Mouse (Mus musculus): ENCODE measurements around the gene 4930579G24Rik. TPM values are rescaled to one million over a fixed set of nuclear protein-coding genes. Genes with fewer than 3 reads are reported as not detected.

Gene 4930579G24Rik
- 20.7 and 21.4 TPM in 2 replicates for polyA plus RNA-seq (2016; fragmentation: Nextera tagmentation; extraction: Ambion mirVana)

GRCm38 (mm10) chr3:79628561-79629415 is at the start of gene 4930579G24Rik:
Gene 4930579G24Rik (plus strand): TSS chr3:79629079.
- Histone ChIP-seq H3K4me2 (replicated peaks) (peak within 1 kb of the TSS; percentile 72), H3K9me3 (replicated peaks) (0 out of 2 replicates have a peak, but pooled peaks cover 2% of the 10 kb centered on the region), H3K27me3 (no peaks in the 10 kb centered on the region), H3K4me1 (peaks cover 8% of the 10 kb centered on the region), H3K9ac (peak within 1 kb of the TSS; percentile 78), H3K27ac (peak within 1 kb of the TSS; percentile 78), H3K36me3 (peaks cover 24% of the 10 kb centered on the region), H3K4me3 (peak within 1 kb of the TSS; percentile 76)
- peak; percentile 99 for ATAC-seq (ENCODE audit: low FRiP score)
- under 1% methylated on average over 60 of the region's 60 CpGs for WGBS

- Histone ChIP-seq H3K36me3 (no peaks in the 10 kb centered on the region), H3K9me3 (replicated peaks) (no peaks in the 10 kb centered on the region), H3K4me2 (replicated peaks) (no peak overlapping the region), H3K27ac (no peak overlapping the region), H3K4me1 (peaks cover 9% of the 10 kb centered on the region), H3K4me3 (no peak overlapping the region), H3K9ac (no peak overlapping the region), H3K27me3 (no peaks in the 10 kb centered on the region)
- 89% methylated on average over 5 of the region's 5 CpGs for WGBS
- ATAC-seq (ENCODE audit: low FRiP score): no peak
Measured at GRCm38 (mm10) chr3:79579891-79580575, 48.8 kb upstream of the 4930579G24Rik start.

- Histone ChIP-seq H3K27ac (no peak overlapping the region), H3K4me1 (peaks cover 3% of the 10 kb centered on the region; the same call in 1 of the 2 replicates), H3K27me3 (no peaks in the 10 kb centered on the region), H3K9ac (no peak overlapping the region), H3K4me2 (replicated peaks) (no peak overlapping the region), H3K36me3 (no peaks in the 10 kb centered on the region), H3K4me3 (no peak overlapping the region), H3K9me3 (replicated peaks) (no peaks in the 10 kb centered on the region)
- 7% methylated on average over 6 of the region's 6 CpGs for WGBS
- peak; percentile 46 for ATAC-seq (ENCODE audit: low FRiP score)
Measured at GRCm38 (mm10) chr3:79586804-79587203, 42.1 kb upstream of the 4930579G24Rik start.

GRCm38 (mm10) chr3:79589671-79590070 is 39.2 kb upstream of the 4930579G24Rik start:
- Histone ChIP-seq H3K27me3 (no peaks in the 10 kb centered on the region), H3K4me2 (replicated peaks) (no peak overlapping the region), H3K36me3 (peaks cover 7% of the 10 kb centered on the region), H3K9me3 (replicated peaks) (no peaks in the 10 kb centered on the region), H3K27ac (no peak overlapping the region), H3K4me3 (no peak overlapping the region), H3K9ac (no peak overlapping the region), H3K4me1 (peaks cover 13% of the 10 kb centered on the region)
- no peak for ATAC-seq (ENCODE audit: low FRiP score)
- WGBS: 92% methylated on average over 2 of the region's 2 CpGs

- Histone ChIP-seq H3K36me3 (peaks cover 18% of the 10 kb centered on the region), H3K4me2 (replicated peaks) (peak within 1 kb of the TSS; percentile 85), H3K27me3 (no peaks in the 10 kb centered on the region), H3K4me3 (peak within 1 kb of the TSS; percentile 74), H3K4me1 (peaks cover 13% of the 10 kb centered on the region), H3K9me3 (replicated peaks) (no peaks in the 10 kb centered on the region), H3K27ac (peak within 1 kb of the TSS; percentile 79), H3K9ac (peak within 1 kb of the TSS; percentile 77)
- 3% methylated on average over 63 of the region's 63 CpGs for WGBS
- peak; percentile 89 for ATAC-seq (ENCODE audit: low FRiP score)
Measured at GRCm38 (mm10) chr3:79590863-79591792, 37.8 kb upstream of the 4930579G24Rik start, which contains the start of gene Ppid. Gene Ppid (plus strand): TSS chr3:79591342.

GRCm38 (mm10) chr3:79591793-79592471 is 36.9 kb upstream of the 4930579G24Rik start:
- H3K36me3 ChIP-seq: peaks cover 25% of the 10 kb centered on the region
- peak; percentile 35; the same call in 1 of the 2 replicates for ATAC-seq (ENCODE audit: low FRiP score)
- peak overlapping the region; percentile 74 for H3K4me3 ChIP-seq
- H3K27ac ChIP-seq: peak overlapping the region; percentile 79
- 5% methylated on average over 15 of the region's 15 CpGs for WGBS
- H3K4me1 ChIP-seq: peaks cover 11% of the 10 kb centered on the region
- peak overlapping the region; percentile 77 for H3K9ac ChIP-seq
- no peaks in the 10 kb centered on the region for H3K9me3 ChIP-seq (replicated peaks)
- H3K4me2 ChIP-seq (replicated peaks): peak overlapping the region; percentile 85
- H3K27me3 ChIP-seq: no peaks in the 10 kb centered on the region

- Histone ChIP-seq H3K27me3 (no peaks in the 10 kb centered on the region), H3K4me2 (replicated peaks) (no peak overlapping the region), H3K9ac (no peak overlapping the region), H3K4me1 (peaks cover 10% of the 10 kb centered on the region), H3K9me3 (replicated peaks) (no peaks in the 10 kb centered on the region), H3K36me3 (peaks cover 55% of the 10 kb centered on the region), H3K27ac (no peak overlapping the region), H3K4me3 (no peak overlapping the region)
- WGBS: 94% methylated on average over 7 of the region's 7 CpGs
- no peak for ATAC-seq (ENCODE audit: low FRiP score)
Measured at GRCm38 (mm10) chr3:79595468-79595867, 33.4 kb upstream of the 4930579G24Rik start.

GRCm38 (mm10) chr3:79609886-79610285 is 19.0 kb upstream of the 4930579G24Rik start:
- Histone ChIP-seq H3K9me3 (replicated peaks) (peaks cover 4% of the 10 kb centered on the region; the same call in 1 of the 2 replicates), H3K9ac (no peak overlapping the region), H3K27ac (no peak overlapping the region)

GRCm38 (mm10) chr3:79627484-79628181 is 1.2 kb upstream of the 4930579G24Rik start:
- Histone ChIP-seq H3K27ac (no peak overlapping the region), H3K4me2 (replicated peaks) (peak overlapping the region; percentile 72), H3K4me3 (peak overlapping the region; percentile 76), H3K9ac (peak overlapping the region; percentile 60), H3K27me3 (no peaks in the 10 kb centered on the region), H3K9me3 (replicated peaks) (no peaks in the 10 kb centered on the region), H3K4me1 (peaks cover 8% of the 10 kb centered on the region), H3K36me3 (peaks cover 15% of the 10 kb centered on the region)
- ATAC-seq (ENCODE audit: low FRiP score): no peak
- 41% methylated on average over 10 of the region's 10 CpGs for WGBS

More at GRCm38 (mm10) chr3:79609886-79610285, 19.0 kb upstream of the 4930579G24Rik start:
- ATAC-seq (ENCODE audit: low FRiP score): no peak
- Histone ChIP-seq H3K4me2 (replicated peaks) (no peak overlapping the region), H3K4me1 (no peaks in the 10 kb centered on the region), H3K4me3 (no peak overlapping the region), H3K36me3 (peaks cover 56% of the 10 kb centered on the region), H3K27me3 (no peaks in the 10 kb centered on the region)
- 93% methylated on average over 2 of the region's 2 CpGs for WGBS

GRCm38 (mm10) chr3:79628182-79628560 is 708 bp upstream of the 4930579G24Rik start:
- peak overlapping the region; percentile 72 for H3K4me2 ChIP-seq (replicated peaks)
- H3K27me3 ChIP-seq: no peaks in the 10 kb centered on the region
- peaks cover 8% of the 10 kb centered on the region for H3K4me1 ChIP-seq
- peaks cover 18% of the 10 kb centered on the region for H3K36me3 ChIP-seq
- peak overlapping the region; percentile 60 for H3K9ac ChIP-seq
- H3K4me3 ChIP-seq: peak overlapping the region; percentile 76
- peak overlapping the region; percentile 78 for H3K27ac ChIP-seq
- WGBS: 2% methylated on average over 9 of the region's 9 CpGs
- no peaks in the 10 kb centered on the region for H3K9me3 ChIP-seq (replicated peaks)
- ATAC-seq (ENCODE audit: low FRiP score): no peak

- peak within 1 kb of the TSS; percentile 72 for H3K4me2 ChIP-seq (replicated peaks)
- H3K36me3 ChIP-seq: peaks cover 26% of the 10 kb centered on the region
- peak within 1 kb of the TSS; percentile 78 for H3K27ac ChIP-seq
- H3K27me3 ChIP-seq: no peaks in the 10 kb centered on the region
- under 1% methylated on average over 11 of the region's 11 CpGs for WGBS
- H3K4me1 ChIP-seq: peaks cover 8% of the 10 kb centered on the region
- 0 out of 2 replicates have a peak, but pooled peaks cover 3% of the 10 kb centered on the region for H3K9me3 ChIP-seq (replicated peaks)
- peak; percentile 53 for ATAC-seq (ENCODE audit: low FRiP score)
- peak within 1 kb of the TSS; percentile 78 for H3K9ac ChIP-seq
- H3K4me3 ChIP-seq: peak within 1 kb of the TSS; percentile 76
Measured at GRCm38 (mm10) chr3:79629416-79629730, 494 bp downstream of the 4930579G24Rik start, which contains the start of gene Etfdh. Gene Etfdh (minus strand): TSS chr3:79629500.

All from hindbrain, embryonic 12.5 days (tissue).